Mouse (Mus musculus): ENCODE data around the gene Cyp4a10.

GRCm38 (mm10) chr4:115552726-115553125, 34.7 kb downstream of the Cyp4a10 start:
- TF ChIP-seq CTCF (IDR thresholded peaks at IDR 0.05; ENCODE audit: insufficient read depth, low read length) (no peak), POLR2A (IDR thresholded peaks at IDR 0.05; ENCODE audit: borderline replicate concordance, extremely low read depth, low read depth, low read length) (no peak)

All from lung, adult 2 months (tissue).